Mouse (Mus musculus): Measurements from ENCODE around the gene Mast3.

Gene Mast3

DNA sequence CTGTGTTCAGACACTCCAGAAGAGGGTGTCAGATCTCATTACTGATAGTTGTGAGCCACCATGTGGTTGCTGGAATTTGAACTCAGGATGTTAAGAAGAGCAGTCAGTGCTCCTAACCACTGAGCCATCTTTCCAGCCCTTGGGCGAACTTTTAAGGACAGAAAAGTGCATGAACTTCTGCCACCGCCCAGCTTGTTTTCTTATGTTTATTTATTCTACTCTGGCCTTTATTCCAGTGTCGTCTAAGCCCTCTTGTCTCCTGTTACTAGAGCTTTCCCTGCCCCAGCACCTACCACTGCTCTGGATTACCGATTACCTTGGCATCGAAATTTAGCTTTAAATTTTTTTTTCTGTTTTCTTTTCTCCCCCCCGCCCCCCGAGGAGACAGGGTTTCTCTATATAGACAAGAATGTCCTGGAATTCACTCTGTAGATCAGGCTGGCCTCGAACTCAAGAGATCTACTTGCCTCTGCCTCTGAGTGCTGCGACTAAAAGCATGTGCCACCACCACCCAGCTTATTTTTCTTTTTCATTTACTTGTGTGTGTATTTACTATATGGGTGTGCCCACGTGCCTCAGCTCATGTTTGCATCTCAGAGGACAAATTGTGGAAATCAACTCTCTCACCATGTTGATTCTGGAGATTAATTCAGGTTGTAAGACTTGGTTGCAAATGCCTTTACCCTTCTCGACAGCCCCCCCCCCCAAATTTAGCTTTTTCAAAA, 1.9 kb downstream of the Mast3 start:
- DNase-seq (ENCODE audit: low spot score), result no peak

DNA sequence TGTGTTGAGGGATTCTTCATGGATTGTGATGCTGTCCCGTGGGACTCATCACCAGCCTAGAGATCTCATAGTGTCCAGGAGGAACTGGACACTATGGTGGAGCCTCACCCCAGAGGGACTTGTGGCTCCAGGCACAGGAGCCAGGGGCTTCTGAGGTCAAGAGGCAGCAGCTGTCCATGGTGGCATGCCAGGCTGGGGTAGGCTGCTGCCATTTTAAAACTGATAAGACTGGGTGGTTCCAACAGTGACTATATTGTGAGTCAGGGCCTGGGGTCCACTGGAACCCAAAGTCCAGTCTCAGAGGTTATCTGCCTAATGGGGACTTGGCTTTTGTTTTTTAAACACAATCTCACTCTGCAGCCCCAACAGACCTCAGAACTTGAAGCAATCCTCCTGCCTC, 3.0 kb downstream of the Mast3 start:
- no peak for DNase-seq (ENCODE audit: low spot score)

DNA sequence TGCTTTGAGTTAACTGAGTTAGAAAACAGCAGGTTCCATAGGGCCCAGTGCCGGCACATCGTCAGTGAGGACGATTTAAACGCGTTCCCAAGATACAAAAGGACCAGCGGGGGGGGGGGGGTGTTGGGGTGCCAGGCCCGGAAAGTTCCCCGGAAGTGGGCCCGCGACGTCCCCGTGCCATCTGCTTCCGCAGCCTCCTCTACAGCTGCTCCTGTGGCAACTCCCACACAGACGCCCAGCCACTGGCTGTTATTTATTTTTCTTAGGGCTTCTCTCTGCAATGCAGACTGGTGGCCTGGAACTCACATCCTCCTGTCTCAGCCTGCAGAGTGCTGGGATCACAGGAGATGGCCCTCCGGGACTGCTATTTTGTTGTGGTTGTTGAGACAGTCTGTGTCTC, 3.7 kb downstream of the Mast3 start:
- peak; percentile 82 for DNase-seq (ENCODE audit: low spot score)

DNA sequence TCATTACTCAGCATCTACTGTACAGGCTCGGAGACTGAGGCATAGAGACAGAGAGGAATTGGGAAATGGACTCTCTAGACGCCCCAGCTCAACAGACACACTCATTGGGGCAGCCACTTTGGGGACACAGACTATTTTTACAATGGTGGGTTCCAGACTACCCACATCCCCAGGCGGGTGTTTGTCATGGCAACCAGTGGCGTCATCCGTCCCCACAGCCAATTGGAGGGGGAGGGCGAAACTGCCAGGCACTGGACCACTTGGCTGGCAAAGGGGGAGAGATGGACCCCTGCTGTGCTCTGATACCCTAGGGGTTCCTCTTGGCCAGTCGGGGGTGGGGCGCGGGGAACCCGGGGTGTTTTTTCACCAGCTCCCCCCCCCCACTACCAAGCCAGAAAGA, 4.2 kb downstream of the Mast3 start:
- DNase-seq (ENCODE audit: low spot score), result no peak

DNA sequence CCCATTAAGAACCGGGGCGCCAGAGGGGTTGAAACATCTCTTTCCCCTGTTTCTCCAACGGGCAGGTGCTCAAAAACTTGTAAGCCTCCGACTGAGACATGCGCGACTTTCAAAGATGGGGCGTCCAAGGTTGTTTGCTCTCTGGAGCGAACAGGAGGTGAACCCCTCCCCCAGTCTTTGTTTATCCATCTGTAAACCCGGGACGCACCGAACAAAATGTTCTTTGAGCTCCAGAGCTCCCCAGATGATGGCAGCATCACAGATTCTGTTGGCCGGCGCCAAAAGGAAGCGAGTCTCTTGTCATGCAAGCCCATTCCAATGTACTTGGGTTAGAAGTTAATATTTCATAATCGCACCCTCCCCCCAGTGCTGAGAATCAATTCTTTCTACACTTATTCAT, 6.6 kb downstream of the Mast3 start:
- DNase-seq (ENCODE audit: low spot score), result peak; percentile 85

DNA sequence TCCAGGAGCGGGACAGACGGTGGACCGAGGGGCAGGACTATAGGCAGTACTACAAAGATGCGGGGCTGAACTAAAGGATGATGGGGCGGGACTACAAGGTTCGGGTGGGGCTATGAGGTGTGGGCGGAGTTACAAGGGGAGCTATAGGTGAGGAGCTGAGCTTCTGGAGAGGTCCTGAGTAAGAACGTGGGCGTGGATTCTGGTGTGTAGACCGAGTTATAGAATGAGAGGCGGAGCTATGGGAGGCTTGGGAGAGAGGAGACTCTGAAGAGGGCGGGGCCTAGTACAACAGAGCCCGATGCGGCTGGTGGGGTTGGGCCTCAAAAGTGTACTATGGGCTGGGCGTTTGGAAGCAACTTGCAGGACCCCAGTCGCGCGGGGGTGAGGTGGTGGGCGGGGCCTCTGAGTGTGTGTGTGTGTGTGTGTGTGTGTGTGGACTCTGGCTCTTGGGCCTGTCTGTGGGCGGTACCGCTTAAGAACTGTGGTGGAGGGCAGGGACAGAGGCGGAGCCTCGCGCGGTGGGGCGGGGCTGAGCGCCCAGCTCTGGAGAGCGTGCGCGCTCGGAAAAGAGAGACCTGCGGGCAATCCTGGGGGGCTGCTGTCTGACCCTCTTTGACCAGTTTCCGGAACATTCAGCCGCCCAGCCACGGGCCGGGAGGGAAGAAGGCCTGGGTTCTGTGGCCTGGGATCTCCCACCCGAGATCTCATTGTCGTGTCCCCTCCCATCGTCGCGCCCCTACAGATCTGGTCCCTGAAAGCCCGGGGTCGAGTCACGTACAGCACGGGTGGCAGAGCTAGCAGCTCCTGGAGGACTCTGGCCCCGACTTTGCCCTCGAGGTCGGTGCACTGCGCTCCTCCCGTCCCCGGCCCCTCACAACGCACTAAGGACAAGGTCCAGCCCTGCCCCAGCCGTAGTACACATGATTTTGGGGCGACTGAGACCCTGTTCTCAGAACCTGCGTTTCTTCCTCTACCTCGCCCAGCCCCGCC, 7.5 kb downstream of the Mast3 start:
- DNase-seq (ENCODE audit: low spot score), result peak; percentile 91

DNA sequence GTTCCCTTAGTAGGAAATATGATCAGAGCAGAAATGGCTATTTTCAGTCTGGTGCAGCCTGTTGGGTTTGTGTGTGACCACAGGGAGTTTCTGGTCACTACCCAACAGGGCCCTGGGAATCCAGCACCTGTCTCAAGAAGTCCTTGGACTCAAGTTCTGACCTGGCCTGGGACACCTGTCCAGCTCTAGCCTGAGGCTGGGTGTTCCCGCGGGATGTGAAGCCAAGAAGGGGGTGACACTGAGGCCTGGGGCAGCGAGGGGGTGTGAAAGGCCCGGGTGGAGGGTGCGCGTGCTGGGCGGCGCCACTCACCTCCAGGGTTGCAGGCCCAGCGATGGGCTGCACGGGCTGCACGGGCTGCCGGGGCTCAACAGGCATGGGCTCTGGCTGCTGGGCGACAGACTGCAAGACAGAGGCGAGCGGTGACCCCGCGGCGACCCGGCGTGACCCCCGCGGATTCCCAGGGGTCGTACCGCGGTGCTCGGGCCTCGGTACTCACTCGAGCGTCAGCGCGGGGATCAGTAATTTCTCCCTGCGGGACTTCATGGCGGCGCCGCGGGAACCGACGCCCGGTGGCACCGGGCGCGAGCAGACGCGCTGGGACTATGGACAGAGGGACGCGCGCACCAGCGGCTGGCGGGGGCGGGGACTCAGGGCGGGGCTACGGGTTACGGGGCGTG, 8.3 kb downstream of the Mast3 start:
- peak; percentile 62 for DNase-seq (ENCODE audit: low spot score)

DNA sequence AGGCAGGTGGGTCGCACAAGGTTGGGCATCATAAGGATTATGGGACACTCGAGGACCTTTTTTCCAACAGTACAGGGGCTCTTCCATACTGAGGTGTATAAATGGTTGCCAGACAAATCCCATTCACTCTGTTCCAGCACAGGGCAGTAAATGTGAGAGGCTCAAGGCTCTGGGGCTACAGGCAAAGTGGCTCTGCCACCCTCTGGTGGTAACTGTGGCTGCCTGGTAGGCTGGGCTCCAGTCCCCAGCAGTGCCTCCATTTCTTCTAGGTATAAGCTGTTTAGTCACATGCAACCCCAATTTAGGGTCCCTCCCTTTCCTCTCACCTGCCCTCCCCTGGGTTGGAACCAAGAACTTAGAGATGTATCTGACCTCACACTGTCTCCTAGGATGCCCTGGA, 9.5 kb downstream of the Mast3 start:
- DNase-seq (ENCODE audit: low spot score), result no peak

DNA sequence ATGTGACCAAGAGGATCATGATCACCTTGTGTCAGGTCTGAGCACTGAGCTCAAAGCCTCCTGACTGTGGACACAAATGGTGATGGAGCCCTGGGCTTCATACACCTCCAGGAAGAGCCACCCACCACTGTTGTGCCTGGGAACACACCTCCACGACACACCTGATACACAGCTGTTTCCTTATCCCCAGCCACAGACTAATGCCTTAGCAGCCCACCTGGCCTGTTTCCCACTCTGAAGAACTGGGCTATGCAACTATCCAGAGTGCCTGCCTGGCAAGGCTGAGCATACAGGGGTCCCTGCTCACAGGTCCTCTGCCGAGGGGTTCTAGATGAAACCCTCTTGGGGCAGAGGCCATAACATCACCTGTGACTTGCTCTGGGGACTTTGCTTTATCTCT, 10.6 kb downstream of the Mast3 start:
- no peak for DNase-seq (ENCODE audit: low spot score)

DNA sequence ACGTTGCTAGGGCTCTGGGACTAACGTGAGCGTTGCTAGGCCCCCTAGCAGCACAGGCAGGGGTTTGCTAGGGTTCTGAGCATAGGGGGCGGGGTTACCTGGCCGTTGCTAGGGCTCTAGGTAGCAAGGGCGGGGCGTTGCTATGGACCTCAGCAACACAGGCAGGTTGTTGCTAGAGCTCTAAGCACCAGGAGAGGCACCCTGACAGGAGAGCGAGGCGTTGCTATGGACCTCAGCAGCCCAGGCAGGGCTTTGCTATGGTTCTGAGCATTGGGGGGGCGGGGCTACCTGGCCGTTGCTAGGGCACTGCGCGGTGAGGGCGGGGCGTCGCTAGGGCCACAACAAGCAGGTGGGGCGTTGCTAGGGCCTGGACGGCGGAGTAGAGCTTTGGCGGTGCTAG, 12.2 kb downstream of the Mast3 start:
- DNase-seq (ENCODE audit: low spot score), result no peak

DNA sequence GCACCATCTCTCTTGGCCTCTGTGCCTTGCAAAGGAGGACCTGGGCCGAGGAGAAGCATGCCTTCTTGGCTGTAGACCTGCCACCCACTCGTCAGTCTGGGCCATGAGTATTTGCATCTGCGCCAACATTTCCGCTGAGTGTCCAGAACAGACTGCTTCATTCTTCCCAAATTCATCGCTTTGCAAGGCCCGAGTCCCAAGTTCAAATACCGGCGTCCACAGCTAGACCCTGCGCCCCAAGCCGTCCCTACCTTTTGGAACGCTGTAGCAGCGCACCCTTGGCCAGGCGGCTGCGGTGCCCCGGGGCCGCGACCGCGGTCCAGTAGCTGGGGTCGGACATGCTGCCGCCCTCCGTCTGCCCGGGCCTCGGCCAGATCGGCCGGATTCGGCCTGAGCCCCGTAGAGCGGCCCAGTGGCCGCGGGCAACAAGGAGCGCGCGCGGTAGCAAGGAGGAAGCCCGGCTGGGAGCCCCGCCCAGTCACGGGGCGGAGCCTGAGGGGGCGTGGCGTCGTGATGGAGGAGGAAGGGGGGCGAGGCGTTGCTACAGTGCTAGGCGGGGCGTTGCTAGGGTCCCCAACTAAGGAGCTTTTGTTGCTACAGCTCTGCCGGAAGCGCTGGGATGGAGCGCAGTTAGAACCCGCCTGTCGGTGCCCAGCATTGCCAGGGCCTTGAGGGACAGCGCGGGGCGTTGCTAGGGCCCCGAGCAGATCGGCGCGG, 12.7 kb downstream of the Mast3 start:
- DNase-seq (ENCODE audit: low spot score), result peak; percentile 98

DNA sequence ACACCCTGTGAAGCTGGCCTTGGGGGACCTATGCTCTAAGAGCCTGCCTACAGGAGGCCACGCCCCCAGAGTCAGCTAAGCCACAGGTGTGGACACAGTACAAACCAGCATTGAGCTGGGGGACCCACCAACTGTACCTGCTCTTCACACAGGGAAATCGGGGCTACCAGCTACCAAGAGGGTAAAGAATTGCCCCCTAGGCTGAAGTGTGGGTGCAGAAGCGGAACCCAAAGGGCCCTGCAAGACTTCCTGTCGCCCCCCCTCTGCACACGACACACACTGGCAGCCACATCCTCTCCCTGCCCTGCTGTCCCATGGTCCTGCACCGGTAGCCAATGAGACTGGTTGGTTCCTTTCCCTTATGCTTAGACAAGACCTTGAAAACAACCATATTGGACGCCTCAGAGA, 13.6 kb downstream of the Mast3 start:
- DNase-seq (ENCODE audit: low spot score), result peak; percentile 63

DNA sequence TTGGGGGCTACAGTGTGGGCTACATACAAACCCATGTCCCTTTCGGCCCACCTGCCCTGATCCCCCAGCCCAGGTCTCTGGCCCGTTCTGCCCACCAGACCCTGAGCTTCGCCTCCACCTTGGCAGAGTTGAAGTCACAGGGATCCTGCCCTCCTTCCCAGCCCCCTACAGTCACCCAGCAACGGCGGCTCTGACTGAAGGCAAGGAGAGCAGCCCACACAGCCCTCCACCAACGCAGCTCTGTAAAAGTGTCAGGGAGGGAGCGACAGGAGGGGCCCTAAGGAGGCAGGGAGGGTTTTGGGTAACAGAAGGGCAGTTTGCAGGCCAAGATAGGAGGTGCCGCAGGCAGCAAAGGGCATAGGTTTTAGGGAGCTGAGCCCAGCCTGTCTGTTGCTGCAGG, 14.0 kb downstream of the Mast3 start:
- DNase-seq (ENCODE audit: low spot score), result peak; percentile 55

DNA sequence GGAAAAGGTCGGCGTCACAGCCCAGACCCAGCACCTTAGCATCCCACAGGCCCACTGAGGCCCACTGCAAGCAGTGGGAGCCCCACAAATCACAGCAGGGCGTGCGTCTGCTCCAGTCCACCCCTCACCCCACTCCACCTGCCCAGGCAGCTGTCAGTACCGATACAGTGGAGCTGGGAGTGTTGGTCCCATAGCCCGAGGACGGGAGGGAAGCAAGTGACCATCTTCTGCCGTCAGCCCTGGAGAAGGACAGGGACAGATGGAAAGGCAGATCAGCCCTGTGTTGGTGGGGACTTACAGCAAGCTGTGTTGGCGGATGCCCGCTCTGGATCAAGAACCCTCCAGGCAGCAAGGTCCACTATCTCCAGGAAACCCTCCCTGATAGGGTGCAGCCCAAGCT, 15.8 kb downstream of the Mast3 start:
- no peak for DNase-seq (ENCODE audit: low spot score)

DNA sequence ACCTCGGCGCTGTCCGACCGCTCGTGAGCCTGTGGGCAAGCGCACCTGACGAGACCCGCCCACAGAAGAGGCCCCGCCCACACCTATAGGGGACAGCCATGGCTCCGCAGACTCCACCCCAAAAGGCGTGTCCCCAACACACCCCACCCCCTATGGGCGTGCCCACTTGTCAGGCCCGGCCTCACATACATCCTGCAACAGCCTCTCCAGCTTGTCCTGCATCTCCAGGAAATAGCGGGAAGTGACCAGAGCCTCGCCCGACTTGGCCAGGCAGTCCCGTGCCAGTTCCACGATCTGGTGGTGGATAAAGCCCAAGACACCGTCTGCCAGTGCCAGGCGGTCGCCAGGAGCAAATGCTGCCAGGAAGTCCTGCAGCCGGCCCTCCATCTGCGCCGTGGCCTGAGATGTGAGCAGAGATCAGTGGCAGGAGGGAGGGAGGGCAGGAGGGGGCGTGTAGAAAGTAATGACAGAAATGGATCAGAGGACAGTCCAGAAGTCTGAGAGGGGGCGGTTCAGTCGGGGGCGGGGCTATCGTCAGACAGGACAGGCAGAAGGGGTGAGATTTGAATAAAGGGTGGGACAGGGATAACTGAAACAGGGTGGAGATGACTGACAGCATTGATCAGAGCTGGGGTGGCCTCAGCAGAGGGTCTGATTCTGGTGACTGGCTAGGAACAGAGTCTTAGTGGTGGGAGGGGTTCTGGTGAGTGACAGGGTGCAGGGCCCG, 16.8 kb downstream of the Mast3 start:
- no peak for DNase-seq (ENCODE audit: low spot score)

DNA sequence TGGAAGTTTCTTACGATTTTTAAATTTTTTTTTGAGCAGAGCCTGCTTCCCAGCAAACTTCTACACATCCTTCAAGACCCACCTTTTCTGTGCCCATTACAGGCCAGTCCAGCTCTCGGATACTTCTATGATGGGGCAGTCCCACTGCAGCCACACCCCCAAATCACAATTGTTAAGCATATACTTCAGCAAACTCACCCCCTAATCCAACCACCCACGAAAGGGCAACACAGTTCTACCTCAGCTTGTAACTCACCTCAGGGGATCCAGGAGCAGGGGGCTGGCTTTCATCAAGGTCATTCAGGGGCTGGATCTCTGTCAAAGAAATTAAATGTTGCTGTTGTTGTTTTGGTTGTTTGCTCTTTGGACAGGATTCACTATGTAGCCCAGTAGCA, 17.8 kb downstream of the Mast3 start:
- no peak for DNase-seq (ENCODE audit: low spot score)

DNA sequence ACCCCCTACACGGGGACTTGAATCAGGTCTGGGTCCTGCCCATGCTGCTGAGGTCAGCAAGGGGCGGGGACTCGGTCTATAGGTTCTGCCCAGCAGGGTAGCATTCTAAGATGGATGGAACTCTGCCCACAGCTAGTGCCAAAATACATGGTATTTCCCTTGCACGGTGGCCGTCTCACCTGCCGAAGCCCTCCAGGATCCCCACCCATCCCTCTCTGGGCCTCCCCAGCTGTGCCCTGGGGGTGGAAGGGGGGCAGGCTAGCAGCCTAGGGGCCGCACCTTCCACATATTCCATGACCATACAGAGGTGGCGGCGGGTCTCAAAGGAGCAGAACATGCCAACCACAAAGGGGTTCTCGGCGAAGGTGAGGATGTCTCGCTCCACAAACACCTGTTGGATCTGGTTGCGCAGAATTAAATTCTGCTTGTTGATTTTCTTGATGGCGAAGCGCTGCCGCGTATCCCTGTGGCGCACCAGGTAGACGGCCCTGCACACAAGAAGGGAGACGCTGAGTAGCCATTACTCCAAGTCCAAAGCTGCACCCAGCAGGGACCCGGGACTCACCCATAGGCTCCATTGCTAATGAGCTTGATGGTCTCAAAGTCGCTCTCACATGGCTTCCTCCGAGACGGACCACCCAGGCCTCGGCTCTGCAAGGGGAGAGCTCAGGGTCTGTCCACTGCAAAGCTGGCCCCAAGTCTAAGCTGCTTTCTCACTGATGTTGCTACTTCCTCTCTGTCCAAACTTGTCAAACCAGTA, 18.4 kb downstream of the Mast3 start:
- no peak for DNase-seq (ENCODE audit: low spot score)

DNA sequence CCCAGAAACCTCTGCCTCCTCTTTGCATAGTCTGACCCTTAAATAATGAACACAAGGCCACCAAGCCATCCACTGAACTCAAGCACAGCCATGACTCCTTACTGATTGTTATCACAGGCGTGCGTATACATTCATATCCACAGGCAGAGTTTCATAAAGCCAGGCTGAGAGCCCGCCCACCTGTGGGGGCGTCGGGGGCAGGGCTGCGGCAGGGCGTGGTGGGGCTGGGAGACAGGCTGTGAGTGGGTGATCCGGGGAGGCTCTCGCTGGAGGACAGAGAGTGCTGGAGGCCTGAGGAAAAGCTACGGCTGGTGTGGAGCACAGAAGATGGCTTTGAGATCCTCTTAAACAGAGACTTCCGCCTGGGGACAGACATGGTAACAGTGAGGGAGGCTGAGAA, 24.8 kb downstream of the Mast3 start:
- no peak for DNase-seq (ENCODE audit: low spot score)

DNA sequence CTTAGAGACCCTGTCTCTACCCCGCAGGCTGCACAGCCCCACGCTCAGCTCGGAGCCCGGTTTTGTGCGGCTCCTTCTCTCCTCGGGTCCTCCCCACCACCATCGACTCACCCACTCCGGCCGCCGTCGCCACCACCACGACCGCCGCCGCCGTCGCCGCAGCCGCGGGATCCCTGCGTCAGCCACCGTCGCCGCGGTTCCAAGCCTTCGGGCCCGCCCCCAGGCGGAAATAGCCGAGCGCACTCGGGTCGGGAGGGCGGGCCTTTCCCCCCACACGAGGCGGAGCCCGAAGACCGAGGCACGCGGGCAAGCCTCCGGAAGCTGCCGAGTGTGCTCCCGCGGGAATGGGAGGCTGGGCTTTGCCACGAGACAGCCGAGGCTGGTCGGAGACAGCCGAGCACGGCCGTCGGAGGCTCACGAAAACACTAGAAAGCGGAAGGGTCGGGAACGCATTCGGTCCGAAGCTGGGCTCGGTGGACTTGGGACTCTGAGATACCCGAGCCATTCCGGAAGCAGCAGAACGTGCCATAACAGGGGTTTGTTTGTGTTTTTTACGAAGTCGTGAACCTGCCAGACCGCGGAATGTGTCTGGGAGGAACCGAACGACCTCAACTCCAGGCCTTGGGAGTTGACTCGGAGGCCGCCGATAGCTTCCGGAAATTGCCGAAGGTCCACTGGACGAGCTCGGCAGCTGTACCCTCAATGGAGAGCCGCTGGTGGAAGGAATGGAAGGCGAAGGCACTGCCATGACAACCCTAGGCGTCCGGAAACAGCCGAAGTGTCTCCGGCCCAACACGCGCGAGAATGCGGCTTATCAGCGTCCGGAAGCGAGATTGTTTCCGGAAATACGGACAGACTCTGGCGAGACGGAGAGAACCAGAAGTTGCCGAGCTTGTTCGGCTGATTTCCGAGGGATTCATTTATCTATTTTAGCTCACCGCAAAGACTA, 28.1 kb downstream of the Mast3 start, which contains the start of gene Pik3r2:
Gene Pik3r2, minus strand, starts transcription at position 218 of the 949 bp plus-strand sequence.
- DNase-seq (ENCODE audit: low spot score), result peak; percentile 98
